Mouse (Mus musculus) hindbrain, embryonic 12.5 days (tissue): ENCODE measurements around the gene Sept11. TPM values are rescaled to one million over a fixed set of nuclear protein-coding genes. Genes with fewer than 3 reads are reported as not detected.

Experiments used
- ATAC-seq: fragments of 200-750 bp; cut with Nextera tagmentation; 2 replicates; pipeline ENCODE4 v1.8.0; 2017; ENCODE audit warnings: moderate TSS enrichment; ENCODE audit not compliant: low FRiP score
- H3K27ac ChIP-seq: fragments of 300-500 bp; sonication (generic); 2 replicates; pipeline ENCODE4 v1.5.1; 2016; ENCODE audit warnings: mild to moderate bottlenecking
- H3K27me3 ChIP-seq: fragments of 300-500 bp; sonication (generic); 2 replicates; pipeline ENCODE4 v1.6.1; 2016; ENCODE audit warnings: mild to moderate bottlenecking
- H3K36me3 ChIP-seq: fragments of 300-500 bp; sonication (generic); 2 replicates; pipeline ENCODE4 v1.6.1; 2016; ENCODE audit warnings: mild to moderate bottlenecking
- H3K4me1 ChIP-seq: fragments of 300-500 bp; sonication (generic); 2 replicates; pipeline ENCODE4 v1.6.1; 2016
- H3K4me2 ChIP-seq: fragments of 300-500 bp; sonication (generic); replicated peaks from 2 replicates; pipeline ENCODE4 v1.6.1; 2016; ENCODE audit warnings: mild to moderate bottlenecking
- H3K4me3 ChIP-seq: fragments of 300-500 bp; sonication (generic); 2 replicates; pipeline ENCODE4 v1.5.1; 2016; ENCODE audit warnings: mild to moderate bottlenecking
- H3K9ac ChIP-seq: fragments of 300-500 bp; sonication (generic); 2 replicates; pipeline ENCODE4 v1.6.1; 2016; ENCODE audit warnings: mild to moderate bottlenecking, moderate library complexity
- H3K9me3 ChIP-seq: fragments of 300-500 bp; sonication (generic); replicated peaks from 2 replicates; pipeline ENCODE4 v1.6.1; 2016; ENCODE audit warnings: mild to moderate bottlenecking
- WGBS: fragments of 180-500 bp; shearing (Covaris S2); methylation state at CpG from one replicate; pipeline ENCODE4 v1.1.7; 2016; 5-methylcytosine and 5-hydroxymethylcytosine counted together
- polyA plus RNA-seq: library from polyadenylated mRNA; unstranded; fragments of >200 nt; fragmentation: Nextera tagmentation; extraction: Ambion mirVana; gene quantifications from 2 replicates; pipeline ENCODE4 v1.2.1, GENCODE M21; 2016

Sept11 gene
- polyA plus RNA-seq, 1 experiment from 2014 or later: 261 TPM

DNA sequence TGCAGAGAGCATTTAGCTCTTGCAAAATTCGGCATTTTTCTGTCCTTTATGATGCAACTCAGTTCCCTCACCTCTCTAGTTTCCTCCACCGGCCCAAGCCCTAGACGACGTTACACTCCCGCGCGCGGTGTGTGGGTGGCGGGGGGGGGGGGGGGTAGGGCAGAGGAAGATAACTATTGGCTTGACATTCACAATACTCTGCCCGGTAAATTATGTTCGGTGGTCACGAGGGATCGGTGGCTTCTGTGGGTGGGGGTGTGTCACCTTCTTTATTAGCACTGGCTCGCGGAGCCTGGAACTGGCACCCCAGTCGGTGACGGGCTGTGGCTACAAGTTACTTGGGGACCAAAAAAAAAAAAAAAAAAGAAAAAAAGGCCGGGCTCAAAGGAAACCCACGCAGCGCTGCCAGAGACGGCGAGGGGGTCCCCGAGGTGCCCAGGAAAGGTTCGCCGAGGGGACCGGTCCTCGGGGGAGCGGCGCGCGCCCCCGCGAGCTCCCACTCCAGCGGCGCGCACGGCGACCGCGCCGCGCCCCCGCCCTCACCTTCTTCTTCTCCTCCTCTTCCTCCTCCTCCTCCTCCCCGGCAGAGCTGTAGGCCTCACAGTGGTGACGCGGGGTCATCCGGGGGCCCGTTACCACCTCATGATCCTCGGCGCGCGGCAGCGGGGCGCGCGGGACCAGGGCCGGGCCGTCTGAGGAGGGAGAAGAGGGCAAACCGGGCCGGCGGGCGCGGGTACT, 112.3 kb downstream of the Sept11 start:
- under 1% methylated on average over 53 of the region's 63 CpGs for WGBS

DNA sequence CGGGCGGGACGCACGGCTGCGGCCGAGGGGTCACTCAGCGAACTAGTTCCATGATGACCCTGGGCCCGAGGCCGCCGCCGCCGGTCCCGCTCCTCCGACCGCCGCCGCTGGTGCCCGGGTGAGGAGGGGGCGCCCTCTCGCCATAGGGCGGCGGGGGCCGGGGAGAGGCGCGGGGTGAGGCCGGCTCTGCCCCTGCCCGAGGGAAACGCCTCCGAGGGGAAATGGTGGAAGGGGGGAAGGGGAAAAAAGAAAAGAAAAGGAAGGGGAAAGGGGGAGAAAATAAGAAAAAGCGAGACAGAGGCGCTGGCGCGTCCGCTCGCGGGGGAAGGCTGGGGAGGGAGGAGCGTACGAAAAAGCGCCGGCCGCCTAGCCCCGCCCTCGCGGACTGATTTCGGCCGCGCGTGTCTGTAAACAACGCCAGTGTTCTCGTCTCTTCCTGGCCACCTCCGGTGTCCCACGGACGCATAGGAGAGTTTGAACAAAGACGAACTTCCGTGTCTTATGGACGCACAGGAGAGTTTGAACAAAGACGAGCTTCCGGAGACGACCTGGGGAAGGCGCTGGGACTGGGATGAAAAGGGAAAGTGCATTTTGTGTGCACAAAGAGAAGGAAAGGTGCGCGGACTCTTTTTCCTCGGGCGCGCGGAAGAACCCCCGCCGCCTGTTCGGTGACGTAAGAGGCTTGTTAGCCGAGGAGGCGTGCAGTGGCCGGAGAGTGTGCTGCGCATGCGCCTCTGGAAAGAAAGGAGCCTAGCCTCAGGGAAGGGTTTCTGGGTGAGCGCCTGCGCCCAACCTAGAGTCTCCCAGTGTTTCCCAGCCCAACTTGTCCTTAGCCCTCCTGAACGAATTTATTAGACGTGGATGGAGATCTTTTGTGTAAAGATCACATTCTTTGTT, 113.1 kb downstream of the Sept11 start, which contains the start of the genes Ccni and 2010109A12Rik:
Ccni (minus strand) TSS at position 387 of the 897 bp plus-strand sequence.
2010109A12Rik (plus strand) TSS at position 410 of the 897 bp plus-strand sequence.
- peak within 1 kb of the TSS; percentile 81 for H3K4me2 ChIP-seq
- peak within 1 kb of the TSS; percentile 96 for H3K27ac ChIP-seq
- peaks cover 4% of the 10 kb centered on the region for H3K36me3 ChIP-seq
- WGBS: under 1% methylated on average over 79 of the region's 79 CpGs
- H3K9ac ChIP-seq: peak within 1 kb of the TSS; percentile 97
- no peaks in the 10 kb centered on the region for H3K9me3 ChIP-seq
- peak within 1 kb of the TSS; percentile 88 for H3K4me3 ChIP-seq
- H3K4me1 ChIP-seq: peaks cover 16% of the 10 kb centered on the region
- peak; percentile 96 for ATAC-seq
- H3K27me3 ChIP-seq: no peaks in the 10 kb centered on the region

More for the DNA sequence above, 112.3 kb downstream of the Sept11 start:
- peak overlapping the region; percentile 88 for H3K4me3 ChIP-seq
- peak; percentile 68 for ATAC-seq
- peak overlapping the region; percentile 81 for H3K4me2 ChIP-seq
- peak overlapping the region; percentile 96 for H3K27ac ChIP-seq
- peak overlapping the region; percentile 97 for H3K9ac ChIP-seq
- peaks cover 16% of the 10 kb centered on the region for H3K4me1 ChIP-seq
- no peaks in the 10 kb centered on the region for H3K9me3 ChIP-seq
- peaks cover 10% of the 10 kb centered on the region for H3K36me3 ChIP-seq
- no peaks in the 10 kb centered on the region for H3K27me3 ChIP-seq

DNA sequence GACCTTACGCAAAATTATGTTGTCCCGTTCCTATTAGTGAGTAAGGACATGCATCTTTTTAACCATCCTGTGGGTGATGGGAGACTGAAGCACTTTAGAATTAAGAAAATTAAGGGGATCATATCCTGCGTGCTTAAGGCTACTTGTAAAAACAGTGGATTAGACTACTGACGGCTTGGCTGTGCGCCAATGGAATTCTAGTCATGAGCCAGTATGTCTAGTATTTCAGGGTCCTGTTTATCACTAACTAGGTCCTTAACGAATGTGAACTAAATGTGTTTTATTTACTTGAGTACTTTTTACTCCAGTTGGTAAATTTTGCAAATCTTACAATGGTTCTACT, 113.7 kb downstream of the Sept11 start:
- Histone ChIP-seq H3K27me3 (no peaks in the 10 kb centered on the region), H3K4me1 (peaks cover 16% of the 10 kb centered on the region), H3K4me3 (peak overlapping the region; percentile 88), H3K36me3 (no peaks in the 10 kb centered on the region; the same call in 1 of the 2 replicates), H3K27ac (peak overlapping the region; percentile 96), H3K9ac (peak overlapping the region; percentile 97; the same call in 1 of the 2 replicates), H3K4me2 (peak overlapping the region; percentile 81), H3K9me3 (no peaks in the 10 kb centered on the region)
- ATAC-seq: peak; percentile 46
- 12% methylated on average over 6 of the region's 6 CpGs for WGBS

DNA sequence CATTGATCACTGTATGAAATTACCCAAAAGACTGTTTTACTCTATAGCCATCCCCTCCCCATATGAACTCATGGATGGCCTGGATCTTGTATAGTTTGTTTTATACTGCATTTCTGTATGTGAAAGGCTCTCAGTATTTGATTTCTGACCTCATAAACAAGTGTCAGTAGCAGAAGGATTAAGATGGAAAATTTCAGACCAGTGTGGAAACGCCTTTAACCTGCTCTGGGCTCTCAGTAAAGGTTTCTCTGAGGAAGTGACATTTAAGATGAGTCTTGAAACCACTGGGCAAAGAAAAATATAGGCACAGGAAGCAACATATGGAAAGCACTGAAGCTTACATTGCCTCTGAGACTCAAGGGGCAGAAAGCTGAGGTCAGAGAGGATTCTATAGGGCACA, 114.3 kb downstream of the Sept11 start:
- ATAC-seq: no peak
- H3K27ac ChIP-seq: no peak overlapping the region
- 0 out of 2 replicates have a peak overlapping the region, but pooled peaks have one; percentile 35 for H3K9ac ChIP-seq
- no peak overlapping the region for H3K4me3 ChIP-seq
- 75% methylated on average over 1 of the region's 1 CpGs for WGBS
- no peaks in the 10 kb centered on the region for H3K9me3 ChIP-seq
- peaks cover 16% of the 10 kb centered on the region for H3K4me1 ChIP-seq
- H3K36me3 ChIP-seq: no peaks in the 10 kb centered on the region
- H3K27me3 ChIP-seq: no peaks in the 10 kb centered on the region
- H3K4me2 ChIP-seq: peak overlapping the region; percentile 81

DNA sequence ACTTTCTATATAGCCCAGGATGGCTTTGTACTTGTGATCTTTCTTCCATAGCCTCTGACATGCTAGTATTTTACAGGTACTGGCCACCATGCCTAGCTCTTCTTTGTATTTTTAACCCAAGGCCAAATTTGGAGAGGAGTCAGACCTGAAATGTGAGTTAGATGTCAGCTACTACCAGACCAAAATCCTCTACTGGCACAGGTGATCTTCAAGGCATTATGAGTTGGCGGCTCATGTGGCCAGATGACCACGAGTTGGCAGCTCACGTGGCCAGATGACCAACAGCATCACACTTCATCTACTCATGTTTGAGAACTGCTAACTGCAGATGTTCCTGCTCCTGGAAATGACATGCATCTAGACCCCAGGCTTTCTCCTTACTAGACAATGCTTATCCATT, 125.1 kb downstream of the Sept11 start:
- Histone ChIP-seq H3K4me1 (no peaks in the 10 kb centered on the region), H3K4me2 (no peak overlapping the region), H3K9ac (no peak overlapping the region), H3K27ac (no peak overlapping the region), H3K36me3 (no peaks in the 10 kb centered on the region), H3K9me3 (no peaks in the 10 kb centered on the region), H3K4me3 (no peak overlapping the region), H3K27me3 (no peaks in the 10 kb centered on the region)
- no peak for ATAC-seq
- 87% methylated on average over 3 of the region's 3 CpGs for WGBS

DNA sequence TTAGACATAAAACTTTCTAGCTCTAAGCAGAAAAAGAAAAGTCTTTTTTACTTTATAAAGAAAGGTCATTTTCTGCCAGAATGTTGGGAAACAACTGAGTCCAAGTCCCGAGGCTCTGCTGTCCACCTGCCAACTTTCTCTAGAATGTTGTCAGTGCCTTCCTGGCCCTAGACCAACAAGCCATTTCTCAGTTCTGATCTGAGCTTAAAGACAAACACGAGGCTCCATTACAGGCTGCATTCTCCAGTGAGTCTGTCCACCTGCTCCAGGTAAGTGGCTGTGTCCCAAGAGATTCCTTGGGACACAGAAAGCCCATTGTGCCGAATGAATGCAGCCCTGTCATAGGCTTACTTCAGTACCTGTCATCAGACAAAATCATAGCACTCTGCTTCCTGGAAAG, 128.4 kb downstream of the Sept11 start:
- no peak for ATAC-seq
- Histone ChIP-seq H3K4me1 (no peaks in the 10 kb centered on the region), H3K9me3 (no peaks in the 10 kb centered on the region), H3K4me3 (no peak overlapping the region), H3K27me3 (no peaks in the 10 kb centered on the region), H3K9ac (no peak overlapping the region), H3K4me2 (no peak overlapping the region), H3K36me3 (no peaks in the 10 kb centered on the region), H3K27ac (no peak overlapping the region)
- 76% methylated on average over 3 of the region's 3 CpGs for WGBS

DNA sequence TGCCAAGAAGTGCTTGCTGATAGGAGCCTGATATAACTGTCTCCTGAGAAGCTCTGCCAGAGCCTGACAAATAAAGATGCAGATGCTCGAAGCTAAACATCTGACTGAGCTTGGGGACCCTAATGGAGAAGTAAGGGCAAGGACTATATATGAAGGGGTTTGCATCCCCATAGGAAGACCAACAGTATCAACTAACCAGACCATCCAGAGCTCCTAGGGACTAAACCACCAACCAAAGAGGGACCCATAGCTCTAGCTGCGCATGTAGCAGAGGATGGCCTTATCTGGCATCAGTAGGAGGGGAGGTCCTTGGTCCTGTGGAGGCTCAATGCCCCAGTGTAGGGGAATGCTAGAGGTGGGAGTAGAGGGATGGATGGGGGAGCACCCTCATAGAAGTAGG, 131.3 kb downstream of the Sept11 start:
- Histone ChIP-seq H3K27ac (no peak overlapping the region), H3K27me3 (no peaks in the 10 kb centered on the region), H3K9ac (no peak overlapping the region), H3K4me3 (no peak overlapping the region), H3K4me2 (no peak overlapping the region), H3K36me3 (no peaks in the 10 kb centered on the region), H3K4me1 (no peaks in the 10 kb centered on the region), H3K9me3 (no peaks in the 10 kb centered on the region)
- ATAC-seq: no peak
- WGBS: 87% methylated on average over 2 of the region's 2 CpGs

Other genes with a start within 250 kb of the Sept11 start
- gene Sowahb, start 48.4 kb upstream of the Sept11 start, polyA plus RNA-seq: 0.14 and 0.31 TPM in 2 replicates
- gene Ccni, start 113.1 kb downstream of the Sept11 start, polyA plus RNA-seq: 161 and 170 TPM in 2 replicates
- 1.5 and 2.9 TPM in 2 replicates for gene 2010109A12Rik, start 113.1 kb downstream of the Sept11 start, polyA plus RNA-seq
- gene Ccng2, start 173.8 kb downstream of the Sept11 start, polyA plus RNA-seq: 123 and 134 TPM in 2 replicates